Mouse (Mus musculus) spleen, adult 12 weeks (tissue): Measurements from ENCODE around the gene Slc35g2.
A peak's percentile ranks its signal among the peaks of the same experiment; 100 is the strongest.

Experiments used
- DNase-seq: peaks from one replicate; pipeline ENCODE4 v3.0.0; 2022; ENCODE audit warnings: low spot score

Gene Slc35g2

GRCm38 (mm10) chr9:100558991-100559390 is 11.9 kb downstream of the Slc35g2 start:
- no peak for DNase-seq

GRCm38 (mm10) chr9:100558023-100558573 is 12.8 kb downstream of the Slc35g2 start:
- no peak for DNase-seq

GRCm38 (mm10) chr9:100555686-100556085 is 15.2 kb downstream of the Slc35g2 start:
- DNase-seq = no peak

DNA sequence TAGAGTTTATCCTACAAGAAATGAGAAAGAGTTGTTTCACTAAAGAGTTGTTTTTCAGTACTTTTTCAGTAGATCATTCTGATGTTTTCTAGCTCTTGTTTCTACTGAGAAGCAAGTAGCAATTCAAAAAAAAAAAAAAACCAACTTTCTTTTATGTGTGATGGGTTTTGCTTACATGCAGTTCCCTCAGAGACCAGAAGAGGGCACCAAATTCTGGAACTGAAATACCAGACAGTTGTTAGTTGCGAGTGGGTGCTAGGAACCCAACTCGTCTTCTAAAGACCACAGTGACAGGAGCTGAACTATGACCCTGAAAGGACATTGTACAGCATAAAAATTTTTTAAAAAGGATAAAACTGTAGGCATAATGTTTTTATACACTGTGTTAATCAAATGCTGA is 22.6 kb downstream of the Slc35g2 start:
- DNase-seq = peak; percentile 20

DNA sequence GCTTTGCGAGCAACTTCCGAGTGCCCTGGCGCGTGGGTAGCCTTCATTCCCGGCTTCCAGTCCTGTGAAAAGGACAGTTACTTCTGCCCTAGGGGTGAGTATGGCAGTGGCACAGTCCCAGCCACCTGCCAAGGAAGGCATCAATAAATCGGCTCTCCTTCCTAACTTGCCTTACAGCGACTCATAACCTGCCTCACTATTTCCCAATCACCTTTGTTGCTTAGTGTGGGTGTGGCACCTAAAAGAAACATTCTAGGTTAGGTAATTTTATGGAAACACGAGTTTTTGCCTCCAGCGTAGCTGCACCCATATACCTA is 24.3 kb downstream of the Slc35g2 start:
- no peak for DNase-seq

DNA sequence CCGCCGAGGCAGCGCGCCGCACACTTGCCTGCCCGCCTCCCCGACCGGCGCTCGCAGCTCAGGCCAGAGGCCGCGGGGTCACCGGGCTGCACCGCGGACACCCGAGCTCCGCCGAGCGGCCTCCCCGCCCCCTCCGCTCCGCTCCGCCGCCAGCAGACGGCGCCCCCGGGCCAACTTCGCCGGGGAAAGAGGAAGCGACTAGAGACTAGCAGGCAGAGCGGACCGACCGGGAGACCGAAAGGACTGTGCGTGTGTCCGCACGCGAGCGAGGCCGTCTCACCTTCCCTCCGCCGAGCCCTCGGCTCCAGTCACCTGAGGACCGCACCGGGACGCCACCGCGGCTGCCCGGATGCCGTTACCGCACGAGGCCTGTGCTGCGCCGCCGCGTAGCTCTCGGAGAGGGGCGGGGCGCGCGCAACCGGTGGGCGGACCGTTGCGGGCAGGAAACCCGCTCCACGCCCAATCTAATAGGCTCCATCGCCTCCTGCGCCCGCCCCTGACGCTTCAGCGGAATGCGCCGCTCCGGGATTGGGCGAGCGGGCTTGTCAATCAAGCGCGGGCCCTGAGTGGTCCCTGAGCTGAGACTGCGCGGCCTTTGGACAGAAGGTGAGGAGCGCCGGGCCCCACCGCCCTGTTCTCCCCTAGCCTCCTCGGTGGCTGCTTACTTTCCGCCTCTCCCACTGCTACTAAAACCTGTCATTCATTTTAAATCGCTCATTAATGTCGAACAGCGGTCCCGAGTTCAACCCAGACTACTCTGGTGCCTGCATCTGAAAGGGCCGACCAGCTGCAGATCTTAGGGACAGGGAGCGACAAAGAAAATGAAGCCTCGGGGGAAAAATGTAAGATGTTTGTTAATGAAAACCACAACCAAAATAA is 24.9 kb downstream of the Slc35g2 start, which contains the start of gene Nck1:
Gene Nck1 (minus strand): TSS at position 420 of the 879 bp plus-strand sequence.
- DNase-seq = peak; percentile 98

DNA sequence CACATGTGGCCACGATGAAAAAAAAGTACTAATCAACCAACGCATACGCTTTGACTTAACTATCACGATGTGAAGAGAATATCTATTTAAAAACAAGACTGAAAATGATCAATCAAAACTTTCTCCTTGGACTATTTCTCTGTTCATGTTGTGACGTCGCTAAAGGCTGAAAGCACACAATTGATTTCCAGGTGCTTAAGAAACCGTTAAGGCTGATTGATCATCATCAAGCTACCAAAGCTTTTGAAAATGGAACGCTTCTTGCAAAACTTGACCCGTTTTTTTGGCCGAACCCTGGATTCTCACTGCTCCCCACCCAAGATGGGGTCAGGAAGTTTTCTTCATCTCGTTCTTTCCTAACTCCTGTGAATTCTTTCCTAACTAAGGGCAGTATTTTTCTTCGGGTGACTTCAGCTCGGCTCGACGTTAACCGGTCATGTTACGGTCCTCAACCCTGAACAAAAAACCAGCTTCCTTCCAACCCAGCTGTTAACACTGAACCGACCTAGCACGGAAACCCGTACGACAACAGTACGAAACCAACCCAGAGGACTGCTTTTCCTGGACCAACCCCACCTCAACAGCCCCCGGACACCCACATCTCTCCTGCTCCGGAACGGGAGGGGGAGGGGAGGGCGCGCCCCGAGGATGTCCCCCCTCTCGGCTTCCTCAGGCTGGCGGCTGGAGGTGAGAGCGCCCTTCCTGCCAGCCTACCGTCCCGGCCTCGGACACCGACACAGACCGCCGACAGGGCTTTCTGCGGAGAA is 25.8 kb downstream of the Slc35g2 start:
- no peak for DNase-seq

DNA sequence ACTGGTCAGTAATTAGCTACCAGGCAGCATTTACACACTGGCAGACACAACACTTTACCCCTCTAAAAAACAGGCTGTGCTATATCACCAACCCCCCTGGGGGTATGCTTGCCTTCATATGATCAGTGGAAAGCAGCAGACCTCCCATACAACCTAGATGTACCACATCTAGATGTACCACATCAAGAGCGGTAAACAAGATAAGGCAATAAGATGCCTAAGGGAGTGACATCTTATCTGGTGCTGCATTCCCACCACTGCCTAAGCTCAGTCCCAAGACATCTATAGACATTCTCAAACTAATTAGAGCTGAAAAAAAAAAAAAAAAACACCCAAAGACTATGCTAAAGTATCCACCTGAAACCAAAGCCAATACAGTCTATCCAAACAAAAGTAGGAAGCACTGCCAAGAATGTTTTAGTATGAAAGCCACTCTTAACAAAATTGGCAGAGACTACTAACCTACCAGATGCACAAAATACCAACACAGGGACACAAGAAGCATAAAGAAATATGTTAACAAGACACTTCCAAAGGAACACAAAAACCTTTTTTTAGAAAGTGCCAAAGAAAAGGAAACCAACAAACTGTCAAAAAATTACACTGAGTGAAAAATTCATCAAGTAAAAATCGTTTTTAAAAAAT is 35.1 kb downstream of the Slc35g2 start:
- DNase-seq = no peak

DNA sequence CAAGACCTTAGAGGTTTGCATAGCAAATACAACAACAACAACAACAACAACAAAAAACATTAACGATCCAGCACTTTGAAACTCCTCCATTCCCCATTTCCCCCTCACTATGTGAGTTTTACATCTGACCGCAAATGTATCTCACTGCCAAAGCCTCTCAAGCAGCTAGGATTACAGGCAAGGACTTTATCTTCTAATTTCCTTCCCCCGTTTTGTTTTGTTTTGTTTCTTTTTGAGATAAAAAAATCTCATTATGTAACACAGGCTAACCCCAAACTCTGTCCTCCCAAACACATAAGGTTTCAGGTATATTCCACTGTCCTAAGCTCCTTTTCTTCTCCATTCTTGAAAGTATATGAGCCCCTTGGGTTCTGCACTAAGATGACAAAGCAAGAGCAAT is 36.2 kb downstream of the Slc35g2 start:
- no peak for DNase-seq

- DNase-seq = no peak
These were observed 37.9 kb downstream of the Slc35g2 start for GRCm38 (mm10) chr9:100532847-100533505.

GRCm38 (mm10) chr9:100531296-100531695 is 39.6 kb downstream of the Slc35g2 start:
- no peak for DNase-seq

GRCm38 (mm10) chr9:100525225-100525624 is 45.7 kb downstream of the Slc35g2 start:
- DNase-seq = no peak

GRCm38 (mm10) chr9:100522029-100522428 is 48.9 kb downstream of the Slc35g2 start:
- DNase-seq = no peak

DNA sequence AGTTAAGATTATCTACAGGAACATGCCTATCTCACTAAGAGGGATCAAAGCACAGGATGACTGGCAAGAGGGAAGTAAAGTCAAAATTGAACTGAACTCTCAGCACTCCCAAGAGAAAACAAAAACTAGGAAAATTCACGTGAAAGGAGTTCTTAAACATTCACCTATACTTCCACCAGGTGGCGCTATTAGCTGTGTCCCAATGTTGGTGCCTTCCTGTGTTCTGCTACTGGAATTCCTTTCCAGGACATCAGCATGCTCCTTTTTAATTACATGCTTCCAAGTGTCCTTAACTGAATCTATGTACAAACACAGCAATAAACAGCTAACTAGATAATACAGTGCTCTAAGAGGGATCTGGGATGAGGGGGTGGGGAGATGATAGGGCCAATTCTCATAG is 50.3 kb downstream of the Slc35g2 start:
- peak; percentile 11 for DNase-seq

- no peak for DNase-seq
These were observed 50.9 kb downstream of the Slc35g2 start for GRCm38 (mm10) chr9:100520012-100520411.

DNA sequence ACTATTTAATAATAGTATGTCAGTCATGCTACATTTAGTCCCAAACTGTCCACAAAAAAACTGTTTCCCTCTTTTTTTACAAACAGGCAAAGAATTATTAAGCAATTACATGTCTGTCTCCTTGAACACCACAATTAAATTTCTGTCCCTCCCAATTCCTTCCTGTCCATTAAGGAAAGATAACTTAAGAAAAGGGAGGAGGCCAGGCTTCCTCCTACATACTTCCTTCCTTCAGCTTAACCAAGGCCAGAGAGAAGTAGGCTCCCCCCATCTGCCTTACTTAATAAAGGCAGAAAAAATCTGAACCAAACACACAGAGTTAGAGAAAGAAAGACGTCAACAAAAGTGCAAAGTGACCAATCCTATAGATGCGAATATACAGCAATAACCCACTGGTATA is 63.3 kb downstream of the Slc35g2 start:
- DNase-seq = no peak

GRCm38 (mm10) chr9:100506652-100507051 is 64.2 kb downstream of the Slc35g2 start:
- DNase-seq = no peak

DNA sequence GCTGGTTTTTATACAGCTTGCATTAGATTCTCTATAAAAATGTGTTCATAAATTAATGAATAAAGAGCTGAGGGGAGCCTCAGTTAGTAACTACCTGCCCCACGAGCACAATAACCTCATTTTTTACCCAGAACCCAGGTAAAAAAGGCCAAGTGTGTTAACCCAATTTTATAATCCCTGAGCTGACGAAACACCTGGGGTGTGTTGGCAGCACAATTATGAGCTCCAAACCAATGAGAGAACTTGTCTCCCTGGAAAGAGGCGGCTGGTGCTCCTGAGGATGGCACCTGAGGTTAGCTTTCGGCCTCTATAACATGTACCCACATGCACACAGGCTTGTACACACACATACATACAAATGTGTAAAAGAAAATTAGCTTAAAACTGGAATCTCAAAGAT is 65.4 kb downstream of the Slc35g2 start:
- no peak for DNase-seq
